Mouse (Mus musculus) CD8-positive naive resting alpha-beta T cell, adult 2 months (primary cell): ENCODE measurements around the gene Prdm16.

Experiments used
- DNase-seq, 2 experiments: peaks; one replicate each; pipeline ENCODE4 v3.0.0; 2022; ENCODE audit warnings: low read depth in 2 of 2, low spot score in 2 of 2

Gene Prdm16

GRCm38 (mm10) chr4:154636721-154637311, at the start of gene Prdm16:
Prdm16 (minus strand) TSS chr4:154636873.
- no peak for DNase-seq

- DNase-seq = no peak
These were observed 46.5 kb upstream of the Prdm16 start for GRCm38 (mm10) chr4:154683068-154683752.

GRCm38 (mm10) chr4:154682311-154682710, 45.6 kb upstream of the Prdm16 start:
- no peak for DNase-seq

GRCm38 (mm10) chr4:154675441-154676000, 38.8 kb upstream of the Prdm16 start:
- DNase-seq = no peak

- no peak for DNase-seq
These were observed 38.3 kb upstream of the Prdm16 start for GRCm38 (mm10) chr4:154674966-154675365.

GRCm38 (mm10) chr4:154674541-154674940, 37.9 kb upstream of the Prdm16 start:
- DNase-seq = no peak

GRCm38 (mm10) chr4:154673986-154674385, 37.3 kb upstream of the Prdm16 start:
- no peak for DNase-seq

GRCm38 (mm10) chr4:154672027-154672426, 35.4 kb upstream of the Prdm16 start:
- DNase-seq = no peak

- DNase-seq = no peak
These were observed 34.7 kb upstream of the Prdm16 start for GRCm38 (mm10) chr4:154671232-154671912.

- no peak for DNase-seq
These were observed 31.1 kb upstream of the Prdm16 start, which contains the start of gene Actrt2 for GRCm38 (mm10) chr4:154667767-154668166. Actrt2 (minus strand) TSS chr4:154667867.

- no peak for DNase-seq
These were observed 26.1 kb upstream of the Prdm16 start for GRCm38 (mm10) chr4:154662681-154663215.

- DNase-seq = no peak
These were observed 24.6 kb upstream of the Prdm16 start for GRCm38 (mm10) chr4:154661256-154661655.

GRCm38 (mm10) chr4:154660025-154660424, 23.4 kb upstream of the Prdm16 start:
- DNase-seq = no peak

GRCm38 (mm10) chr4:154655134-154655910, 18.6 kb upstream of the Prdm16 start:
- no peak for DNase-seq

GRCm38 (mm10) chr4:154652494-154652893, 15.8 kb upstream of the Prdm16 start:
- DNase-seq = no peak

GRCm38 (mm10) chr4:154649083-154649747, 12.5 kb upstream of the Prdm16 start:
- DNase-seq = no peak

GRCm38 (mm10) chr4:154642496-154642895, 5.8 kb upstream of the Prdm16 start:
- DNase-seq = no peak

- DNase-seq = no peak
These were observed 4.8 kb upstream of the Prdm16 start for GRCm38 (mm10) chr4:154641296-154642110.
